In the genomic region with DNA sequence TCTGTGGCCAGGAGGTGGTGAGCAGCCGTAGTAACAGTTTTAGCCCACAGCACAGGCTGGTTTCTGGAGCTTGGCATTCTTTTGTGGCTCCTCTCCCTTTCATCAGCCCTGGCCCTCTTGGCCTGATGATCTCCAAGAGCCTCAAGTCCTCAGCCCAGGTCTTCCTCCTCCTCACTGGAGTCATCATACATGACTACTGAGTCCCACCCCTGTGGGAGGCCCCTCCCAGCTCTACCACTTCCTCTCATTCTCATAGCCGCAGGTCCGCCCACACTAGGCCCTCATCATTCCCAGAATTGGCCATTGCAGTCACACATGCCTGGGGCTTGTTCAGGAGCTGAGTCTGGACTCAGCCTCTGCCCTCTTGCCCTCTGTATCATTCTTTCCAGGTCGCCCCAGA, we compare ENCODE assay signal across 12 mouse cellular contexts. TPM values are rescaled to one million over a fixed set of nuclear protein-coding genes. Genes with fewer than 3 reads are reported as not detected.
DNase-seq lines count a peak whose midpoint lies in the region; ATAC-seq and TF ChIP-seq lines count a peak whose summit lies in the region.
"Had no signal": no experiment of that assay in that cellular context is flagged by ENCODE, and none has a peak within 500 bp of the region (broad histone marks: within the 10 kb centered on the region; RNA-seq: fewer than 3 reads in every experiment).

No protein-coding gene starts in this region.

- no peaks in the 10 kb centered on the region for H3K36me3 ChIP-seq in G1E (replicated peaks)
- H3K36me3 ChIP-seq in liver, embryonic 12.5 days = no peaks in the 10 kb centered on the region
- H3K36me3 ChIP-seq in small intestine, adult 2 months (ENCODE audit: control insufficient read depth, insufficient read depth, low read length) = no peaks in the 10 kb centered on the region
- H3K36me3 ChIP-seq in hindbrain, postnatal 0 days (ENCODE audit: insufficient read depth, low read length) = no peaks in the 10 kb centered on the region
- H3K36me3 ChIP-seq in hindbrain, embryonic 12.5 days = no peaks in the 10 kb centered on the region
- H3K36me3 ChIP-seq: heart, embryonic 10.5 days; limb, embryonic 12.5 days; stomach, embryonic 15.5 days had no signal

- peak overlapping the region; percentile 13; the same call in 1 of the 2 replicates for H3K4me3 ChIP-seq in G1E (ENCODE audit: low read depth, low read length)
- no peak overlapping the region for H3K4me3 ChIP-seq in liver, embryonic 12.5 days
- H3K4me3 ChIP-seq in small intestine, adult 2 months (ENCODE audit: low read depth, low read length) = no peak overlapping the region
- no peak overlapping the region for H3K4me3 ChIP-seq in hindbrain, postnatal 0 days (ENCODE audit: low read length)
- no peak overlapping the region for H3K4me3 ChIP-seq in hindbrain, embryonic 12.5 days
- H3K4me3 ChIP-seq: heart, embryonic 10.5 days; limb, embryonic 12.5 days; stomach, embryonic 15.5 days had no signal

- H3K9ac ChIP-seq in liver, embryonic 12.5 days = no peak overlapping the region
- H3K9ac ChIP-seq in hindbrain, postnatal 0 days (replicated peaks; ENCODE audit: low read length) = no peak overlapping the region
- H3K9ac ChIP-seq in hindbrain, embryonic 12.5 days = no peak overlapping the region
- H3K9ac ChIP-seq: hindbrain, embryonic 14.5 days; limb, embryonic 12.5 days; stomach, embryonic 15.5 days had no signal

- H3K4me1 ChIP-seq in G1E (ENCODE audit: insufficient read depth, low read depth, low read length) = peaks cover 55% of the 10 kb centered on the region
- H3K4me1 ChIP-seq in liver, embryonic 12.5 days = peaks cover 5% of the 10 kb centered on the region; the same call in 1 of the 2 replicates
- no peaks in the 10 kb centered on the region for H3K4me1 ChIP-seq in small intestine, adult 2 months (ENCODE audit: control insufficient read depth, insufficient read depth, insufficient read length, low read length)
- H3K4me1 ChIP-seq in hindbrain, postnatal 0 days (ENCODE audit: insufficient read depth, low read length) = no peaks in the 10 kb centered on the region
- H3K4me1 ChIP-seq in hindbrain, embryonic 12.5 days = no peaks in the 10 kb centered on the region
- H3K4me1 ChIP-seq: heart, embryonic 10.5 days; limb, embryonic 12.5 days; stomach, embryonic 15.5 days had no signal

- TF ChIP-seq POLR2A in small intestine, adult 2 months (IDR thresholded peaks at IDR 0.05; ENCODE audit: low read depth, low read length) = no peak

- H3K27me3 ChIP-seq in G1E (ENCODE audit: insufficient read depth, low read length) = peaks cover 40% of the 10 kb centered on the region
- H3K27me3 ChIP-seq in liver, embryonic 12.5 days (replicated peaks) = no peaks in the 10 kb centered on the region
- H3K27me3 ChIP-seq in small intestine, adult 2 months (ENCODE audit: control insufficient read depth, insufficient read depth, low read length) = no peaks in the 10 kb centered on the region
- H3K27me3 ChIP-seq in hindbrain, postnatal 0 days (ENCODE audit: insufficient read depth, low read length) = no peaks in the 10 kb centered on the region
- H3K27me3 ChIP-seq in hindbrain, embryonic 12.5 days = no peaks in the 10 kb centered on the region
- H3K27me3 ChIP-seq: limb, embryonic 12.5 days; stomach, embryonic 15.5 days had no signal

- no peak for TF ChIP-seq CTCF in G1E (IDR thresholded peaks at IDR 0.05; ENCODE audit: low read depth, low read length)
- TF ChIP-seq CTCF in small intestine, adult 2 months (IDR thresholded peaks at IDR 0.05; ENCODE audit: extremely low read depth, insufficient read length, insufficient replicate concordance, low read depth, low read length) = no peak
- no peak for TF ChIP-seq CTCF in hindbrain, postnatal 0 days (IDR thresholded peaks at IDR 0.05; ENCODE audit: low read depth)

- DNase-seq in CD4-positive helper T cell, adult 2 months (ENCODE audit: low read depth, low spot score) = peak; percentile 78
- peak; percentile 56 for DNase-seq in G1E (ENCODE audit: low spot score)
- no peak for DNase-seq in gastrocnemius, postnatal 4 days (ENCODE audit: low spot score in 2 of 2)
- DNase-seq in hindbrain, postnatal 0 days (ENCODE audit: low spot score) = no peak
- DNase-seq in kidney, postnatal 4 days = no peak

- no peaks in the 10 kb centered on the region for H3K9me3 ChIP-seq in G1E (replicated peaks)
- H3K9me3 ChIP-seq in liver, embryonic 12.5 days (replicated peaks) = no peaks in the 10 kb centered on the region
- H3K9me3 ChIP-seq in hindbrain, postnatal 0 days (ENCODE audit: low read length) = no peaks in the 10 kb centered on the region
- no peaks in the 10 kb centered on the region for H3K9me3 ChIP-seq in hindbrain, embryonic 12.5 days (replicated peaks)
- H3K9me3 ChIP-seq: heart, embryonic 10.5 days; limb, embryonic 12.5 days; stomach, embryonic 15.5 days had no signal

- H3K27ac ChIP-seq in liver, embryonic 12.5 days = no peak overlapping the region
- H3K27ac ChIP-seq in small intestine, adult 2 months (ENCODE audit: insufficient read depth, low read depth, low read length) = 0 out of 2 replicates have a peak overlapping the region, but pooled peaks have one; percentile 20
- no peak overlapping the region for H3K27ac ChIP-seq in hindbrain, postnatal 0 days
- no peak overlapping the region for H3K27ac ChIP-seq in hindbrain, embryonic 12.5 days
- H3K27ac ChIP-seq: heart, embryonic 10.5 days; hindbrain, embryonic 14.5 days; limb, embryonic 12.5 days; stomach, embryonic 15.5 days had no signal

- WGBS in liver, embryonic 12.5 days (ENCODE audit: insufficient replicate concordance) = 40% methylated on average over 4 of the region's 4 CpGs
- 71% methylated on average over 4 of the region's 4 CpGs for WGBS in small intestine, adult 2 months
- 88% methylated on average over 4 of the region's 4 CpGs for WGBS in hindbrain, postnatal 0 days
- 90% methylated on average over 4 of the region's 4 CpGs for WGBS in hindbrain, embryonic 12.5 days

- ATAC-seq in G1E (ENCODE audit: extremely low read depth, insufficient number of reproducible peaks, low FRiP score, poor library complexity, severe bottlenecking) = peak; percentile 22
- 0 out of 2 replicates have a peak, but pooled peaks have one; percentile 24 for ATAC-seq in liver, embryonic 12.5 days
- ATAC-seq in hindbrain, postnatal 0 days = no peak
- no peak for ATAC-seq in hindbrain, embryonic 12.5 days (ENCODE audit: low FRiP score)

- no peak overlapping the region for H3K4me2 ChIP-seq in liver, embryonic 12.5 days
- H3K4me2 ChIP-seq in hindbrain, postnatal 0 days (ENCODE audit: low read depth, low read length) = no peak overlapping the region
- no peak overlapping the region for H3K4me2 ChIP-seq in hindbrain, embryonic 12.5 days (replicated peaks)
- H3K4me2 ChIP-seq: hindbrain, embryonic 14.5 days; limb, embryonic 12.5 days; stomach, embryonic 15.5 days had no signal

RNA-seq across cellular contexts. Expression of gene Il21r, which starts 9.4 kb away (rescaled TPM):
- total RNA-seq in G1E (2014; fragmentation: Nextera tagmentation) = not detected in 2 replicates
- total RNA-seq in G1E (2017) = 0.16 and 0.23 TPM in 2 replicates
- 0.11 and 0.14 TPM in 2 replicates for polyA plus RNA-seq in G1E (2012)
- polyA plus RNA-seq in liver, embryonic 12.5 days (2016; fragmentation: Nextera tagmentation; extraction: Ambion mirVana) = 1.1 and 1.4 TPM in 2 replicates
- polyA plus RNA-seq in small intestine, adult 2 months (2012; rRNA removed) = 9.4 and 13.4 TPM in 2 replicates
- total RNA-seq in gastrocnemius, postnatal 4 days (2021) = 1 to 10 TPM; 1.0 to 1.7 TPM
- total RNA-seq in hindbrain, postnatal 0 days (2014; rRNA removed) = 0.52 TPM in 1 of 2 replicates, not detected in the other
- polyA plus RNA-seq in hindbrain, postnatal 0 days (2015; fragmentation: Nextera tagmentation; extraction: Ambion mirVana) = 0.29 and 0.40 TPM in 2 replicates
- 0.30 and 0.57 TPM in 2 replicates for polyA plus RNA-seq in hindbrain, embryonic 12.5 days (2016; fragmentation: Nextera tagmentation; extraction: Ambion mirVana)

RNA-seq across cellular contexts. Expression of gene Il4ra, which starts 41.9 kb away (rescaled TPM):
- total RNA-seq in G1E (2014; fragmentation: Nextera tagmentation) (21.1 and 23.5 TPM in 2 replicates), G1E (2017) (35.8 and 38.4 TPM in 2 replicates)
- polyA plus RNA-seq in G1E (2012) = 25.9 and 27.8 TPM in 2 replicates
- 4.1 and 5.2 TPM in 2 replicates for polyA plus RNA-seq in liver, embryonic 12.5 days (2016; fragmentation: Nextera tagmentation; extraction: Ambion mirVana)
- polyA plus RNA-seq in small intestine, adult 2 months (2012; rRNA removed) = 31.8 and 51.7 TPM in 2 replicates
- 10 to 100 TPM; 14.5 to 15.1 TPM for total RNA-seq in gastrocnemius, postnatal 4 days (2021)
- 13.3 and 14.3 TPM in 2 replicates for total RNA-seq in hindbrain, postnatal 0 days (2014; rRNA removed)
- polyA plus RNA-seq in hindbrain, postnatal 0 days (2015; fragmentation: Nextera tagmentation; extraction: Ambion mirVana) = 4.5 and 5.0 TPM in 2 replicates
- 5.4 and 7.3 TPM in 2 replicates for polyA plus RNA-seq in hindbrain, embryonic 12.5 days (2016; fragmentation: Nextera tagmentation; extraction: Ambion mirVana)

Comparison
In these comparisons a context has a peak if more than half of its experiments do, and no peak if none do; other contexts are left out.
1. DNase-seq: peak in CD4-positive helper T cell, adult 2 months (single experiment) and G1E (single experiment); none in gastrocnemius, postnatal 4 days (0 of 2), hindbrain, postnatal 0 days (single experiment) and kidney, postnatal 4 days (0 of 2).
2. ATAC-seq: peak in G1E (single experiment) and liver, embryonic 12.5 days (single experiment); none in hindbrain, postnatal 0 days (single experiment) and hindbrain, embryonic 12.5 days (single experiment).